Mouse (Mus musculus) MEL (cell line): Measurements from ENCODE around the gene H2-DMb1. TPM values are rescaled to one million over a fixed set of nuclear protein-coding genes. Genes with fewer than 3 reads are reported as not detected.
A peak's percentile ranks its signal among the peaks of the same experiment; 100 is the strongest.

Experiments
- DNase-seq: peaks from one replicate; pipeline ENCODE4 v3.0.0; 2011; ENCODE audit warnings: low read depth, low spot score
- H3K27ac ChIP-seq: 2 replicates; pipeline ENCODE4 v1.5.1; 2012; ENCODE audit warnings: low read depth, mild to moderate bottlenecking, control low read depth, low read length, moderate library complexity; ENCODE audit not compliant: control insufficient read depth
- H3K27me3 ChIP-seq, 2 experiments: fragments of 150-350 bp in 1 of 2; sonication (generic) in 1 of 2; 2 replicates each; pipeline ENCODE4 v1.6.1; 2012; ENCODE audit warnings: low read length in 2 of 2, mild to moderate bottlenecking in 2 of 2, improper control_type of control experiment in 1 of 2, moderate library complexity in 1 of 2; ENCODE audit not compliant: insufficient read depth in 2 of 2, control insufficient read depth in 1 of 2
- H3K36me3 ChIP-seq, 2 experiments: 2 replicates each; pipeline ENCODE4 v1.6.1; 2012 to 2014; ENCODE audit warnings: low read length in 2 of 2, improper control_type of control experiment in 1 of 2, inconsistent platforms in 1 of 2, mild to moderate bottlenecking in 1 of 2; ENCODE audit not compliant: insufficient read depth in 2 of 2, control insufficient read depth in 1 of 2
- H3K4me1 ChIP-seq, 2 experiments: fragments of 150-350 bp in 1 of 2; sonication (generic) in 1 of 2; 2 replicates each; pipeline ENCODE4 v1.6.1; 2012; ENCODE audit warnings: low read length in 2 of 2, improper control_type of control experiment in 1 of 2, mild to moderate bottlenecking in 1 of 2; ENCODE audit not compliant: insufficient read depth in 2 of 2, control insufficient read depth in 1 of 2
- H3K4me3 ChIP-seq, 2 experiments: fragments of 150-350 bp in 1 of 2; sonication (generic) in 1 of 2; 2 replicates each; pipeline ENCODE4 v1.5.1; 2012; ENCODE audit warnings: low read depth in 2 of 2, low read length in 2 of 2, mild to moderate bottlenecking in 2 of 2, moderate library complexity in 2 of 2, control low read depth in 1 of 2, improper control_type of control experiment in 1 of 2; ENCODE audit not compliant: control insufficient read depth in 1 of 2, insufficient read depth in 1 of 2
- H3K79me2 ChIP-seq: 2 replicates; pipeline ENCODE4 v1.6.1; 2012; ENCODE audit warnings: mild to moderate bottlenecking, low read length, moderate library complexity; ENCODE audit not compliant: control insufficient read depth, poor library complexity, insufficient read depth
- H3K9ac ChIP-seq: 2 replicates; pipeline ENCODE4 v1.6.1; 2012; ENCODE audit warnings: low read depth, mild to moderate bottlenecking, control low read depth, low read length, moderate library complexity; ENCODE audit not compliant: control insufficient read depth, poor library complexity, severe bottlenecking
- H3K9me3 ChIP-seq: fragments of 150-350 bp; sonication (generic); replicated peaks from 2 replicates; pipeline ENCODE4 v1.6.1; 2012; ENCODE audit warnings: mild to moderate bottlenecking, low read length, improper control_type of control experiment, moderate library complexity; ENCODE audit not compliant: insufficient read depth
- BHLHE40 ChIP-seq: IDR thresholded peaks from 2 replicates; pipeline ENCODE4 v1.6.1; 2012; ENCODE audit warnings: low read depth, mild to moderate bottlenecking, inconsistent platforms, low read length, improper control_type of control experiment, borderline replicate concordance
- CHD1 ChIP-seq: IDR thresholded peaks from 2 replicates; pipeline ENCODE4 v1.6.1; 2012; ENCODE audit warnings: low read depth, mild to moderate bottlenecking, inconsistent platforms, low read length, improper control_type of control experiment
- CTCF ChIP-seq, 3 experiments: IDR thresholded peaks in 2 of 3; conservative IDR thresholded peaks in 1 of 3; 2 replicates each; pipeline ENCODE4 v1.5.1; 2011 to 2012; ENCODE audit warnings: low read length in 3 of 3, low read depth in 2 of 3, mild to moderate bottlenecking in 2 of 3, improper control_type of control experiment in 1 of 3, inconsistent platforms in 1 of 3, mixed read lengths in 1 of 3, moderate library complexity in 1 of 3; ENCODE audit not compliant: control insufficient read depth in 1 of 3, insufficient read depth in 1 of 3, poor library complexity in 1 of 3, severe bottlenecking in 1 of 3
- ELF1 ChIP-seq: IDR thresholded peaks from 2 replicates; pipeline ENCODE4 v1.6.1; 2014; ENCODE audit warnings: low read depth, mild to moderate bottlenecking, inconsistent platforms, low read length, improper control_type of control experiment, moderate library complexity
- EP300 ChIP-seq, 2 experiments: IDR thresholded peaks; 2 replicates each; pipeline ENCODE4 v1.6.1; 2011; ENCODE audit warnings: improper control_type of control experiment in 2 of 2, low read length in 2 of 2, low read depth in 1 of 2, mild to moderate bottlenecking in 1 of 2
- ETS1 ChIP-seq: IDR thresholded peaks from 2 replicates; pipeline ENCODE4 v1.6.1; 2012; ENCODE audit warnings: low read depth, mild to moderate bottlenecking, inconsistent platforms, low read length, improper control_type of control experiment, moderate library complexity
- GABPA ChIP-seq: IDR thresholded peaks from 2 replicates; pipeline ENCODE4 v1.6.1; 2012; ENCODE audit warnings: low read depth, mild to moderate bottlenecking, inconsistent platforms, low read length, improper control_type of control experiment, moderate library complexity
- GATA1 ChIP-seq: IDR thresholded peaks from 2 replicates; pipeline ENCODE4 v1.6.1; 2011; ENCODE audit warnings: low read depth, low read length, improper control_type of control experiment
- HCFC1 ChIP-seq: IDR thresholded peaks from 2 replicates; pipeline ENCODE4 v1.6.1; 2012; ENCODE audit warnings: low read depth, mild to moderate bottlenecking, inconsistent platforms, low read length, improper control_type of control experiment, moderate library complexity
- JUND ChIP-seq: IDR thresholded peaks from 2 replicates; pipeline ENCODE4 v1.6.1; 2011; ENCODE audit warnings: low read depth, mild to moderate bottlenecking, improper control_type of control experiment, low read length
- MAX ChIP-seq: IDR thresholded peaks from 2 replicates; pipeline ENCODE4 v1.6.1; 2011; ENCODE audit warnings: low read length, improper control_type of control experiment
- MAZ ChIP-seq: IDR thresholded peaks from 2 replicates; pipeline ENCODE4 v1.6.1; 2012; ENCODE audit warnings: low read depth, mild to moderate bottlenecking, inconsistent platforms, low read length, improper control_type of control experiment
- MYB ChIP-seq: IDR thresholded peaks from 2 replicates; pipeline ENCODE4 v1.6.1; 2011; ENCODE audit warnings: mild to moderate bottlenecking, low read depth, low read length, improper control_type of control experiment
- NELFE ChIP-seq: IDR thresholded peaks from 2 replicates; pipeline ENCODE4 v1.6.1; 2011; ENCODE audit warnings: low read depth, low read length, improper control_type of control experiment
- POLR2AphosphoS2 ChIP-seq: IDR thresholded peaks from 2 replicates; pipeline ENCODE4 v1.6.1; 2011; ENCODE audit warnings: low read length, improper control_type of control experiment
- RCOR1 ChIP-seq: IDR thresholded peaks from 2 replicates; pipeline ENCODE4 v1.6.1; 2012; ENCODE audit warnings: low read depth, mild to moderate bottlenecking, inconsistent platforms, low read length, improper control_type of control experiment
- SIN3A ChIP-seq: IDR thresholded peaks from 2 replicates; pipeline ENCODE4 v1.6.1; 2012; ENCODE audit warnings: low read length, improper control_type of control experiment, inconsistent platforms
- SMC3 ChIP-seq: IDR thresholded peaks from 2 replicates; pipeline ENCODE4 v1.6.1; 2011; ENCODE audit warnings: low read depth, low read length, improper control_type of control experiment
- TAL1 ChIP-seq: IDR thresholded peaks from 2 replicates; pipeline ENCODE4 v1.6.1; 2012; ENCODE audit warnings: mild to moderate bottlenecking, inconsistent platforms, low read length, moderate library complexity, mixed read lengths
- TCF12 ChIP-seq: IDR thresholded peaks from 2 replicates; pipeline ENCODE4 v1.6.1; 2014; ENCODE audit warnings: low read depth, mild to moderate bottlenecking, inconsistent platforms, low read length, improper control_type of control experiment, moderate library complexity
- UBTF ChIP-seq: IDR thresholded peaks from 2 replicates; pipeline ENCODE4 v1.6.1; 2012; ENCODE audit warnings: low read depth, mild to moderate bottlenecking, inconsistent platforms, low read length, improper control_type of control experiment, moderate library complexity, borderline replicate concordance; ENCODE audit not compliant: insufficient read depth
- USF1 ChIP-seq: IDR thresholded peaks from 2 replicates; pipeline ENCODE4 v1.6.1; 2014; ENCODE audit warnings: low read depth, mild to moderate bottlenecking, inconsistent platforms, low read length, improper control_type of control experiment, moderate library complexity
- ZKSCAN1 ChIP-seq: IDR thresholded peaks from 2 replicates; pipeline ENCODE4 v1.6.1; 2012; ENCODE audit warnings: low read depth, mild to moderate bottlenecking, inconsistent platforms, low read length, improper control_type of control experiment, moderate library complexity
- ZNF384 ChIP-seq: IDR thresholded peaks from 2 replicates; pipeline ENCODE4 v1.6.1; 2012; ENCODE audit warnings: low read depth, mild to moderate bottlenecking, inconsistent platforms, low read length, improper control_type of control experiment
- polyA plus RNA-seq, 2 experiments: library from polyadenylated mRNA; stranded (reverse) in 1 of 2; unstranded in 1 of 2; fragments of >175 nt in 1 of 2; fragments of >200 nt in 1 of 2; gene quantifications; 2 replicates each; pipeline versions ENCODE4 v1.2.1 to v1.2.4; 2012; ENCODE audit warnings: low replicate concordance in 2 of 2, low read depth in 1 of 2; ENCODE audit not compliant: insufficient read length in 2 of 2, insufficient read depth in 1 of 2, missing spikeins in 1 of 2
- total RNA-seq: library from RNA; depleted of rRNA; stranded (reverse); fragments of 300-350 nt; gene quantifications from 2 replicates; pipeline ENCODE4 v1.2.3, GENCODE M21; 2012

The H2-DMb1 gene
- total and polyA plus RNA-seq, 3 experiments = 0.67 TPM; not detected in 2

- TF ChIP-seq USF1 (no peak), UBTF (no peak), POLR2AphosphoS2 (no peak), JUND (no peak), EP300 (IDR thresholded peaks at IDR 0.05; ENCODE audit: low read depth in 1 of 2, low read length in 2 of 2) (no peak), CHD1 (no peak), BHLHE40 (no peak), TAL1 (no peak), CTCF (IDR thresholded peaks at IDR 0.05 in 2 of 3, conservative IDR thresholded peaks at IDR 0.05 in 1 of 3; ENCODE audit: control insufficient read depth in 1 of 3, insufficient read depth in 1 of 3, low read depth in 2 of 3, low read length in 3 of 3, poor library complexity in 1 of 3, severe bottlenecking in 1 of 3) (no peak), GABPA (no peak), MAX (no peak), ELF1 (no peak)
- Histone ChIP-seq H3K36me3 (peaks cover 0 to 5% of the 10 kb centered on the region in 2 experiments; a peak in 2 of 4 replicates), H3K9me3 (no peaks in the 10 kb centered on the region), H3K27me3 (no peaks in the 10 kb centered on the region), H3K4me1 (peaks cover 8 to 13% of the 10 kb centered on the region in 2 experiments), H3K9ac (no peak overlapping the region), H3K4me3 (no peak overlapping the region), H3K27ac (no peak overlapping the region), H3K79me2 (no peaks in the 10 kb centered on the region)
- DNase-seq = no peak
Observed at GRCm38 (mm10) chr17:34179913-34180859, 27.3 kb downstream of the H2-DMb1 start.

DNA sequence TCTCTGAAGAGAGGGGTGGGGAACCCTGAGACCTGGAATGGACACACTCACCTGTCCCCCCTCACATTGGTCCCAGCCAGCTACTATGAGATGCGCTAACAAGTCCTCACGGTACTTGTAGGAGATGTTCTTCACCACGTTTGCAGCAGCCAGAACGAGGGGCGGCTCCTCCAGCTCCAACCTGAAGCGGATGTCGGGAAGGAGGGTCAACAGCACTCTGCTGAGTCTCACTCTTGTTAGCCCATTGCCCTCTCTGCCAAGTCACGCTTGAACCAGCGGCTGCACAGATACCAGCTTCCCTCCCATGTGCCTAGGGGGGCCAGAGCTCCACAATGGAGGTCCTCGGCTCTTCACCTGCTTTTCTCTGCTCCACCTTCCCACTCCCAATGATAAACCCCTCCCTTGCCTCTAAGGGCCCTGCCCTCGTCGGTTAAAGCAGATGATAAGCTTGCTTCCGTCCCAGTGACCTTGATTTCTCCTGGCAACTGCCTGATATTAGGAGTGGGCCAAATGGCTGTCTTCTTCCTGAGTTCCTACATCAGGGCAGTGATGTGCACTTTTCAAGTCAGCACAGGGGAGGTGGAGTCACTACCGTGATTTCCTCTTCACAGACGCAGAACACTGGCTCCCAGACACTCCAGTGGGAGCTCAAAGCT lies 30.8 kb downstream of the H2-DMb1 start:
- Histone ChIP-seq H3K4me3 (no peak overlapping the region), H3K9ac (no peak overlapping the region), H3K27me3 (no peaks in the 10 kb centered on the region), H3K9me3 (no peaks in the 10 kb centered on the region), H3K36me3 (peaks cover 0 to 8% of the 10 kb centered on the region in 2 experiments; a peak in 2 of 4 replicates), H3K79me2 (peaks cover 10% of the 10 kb centered on the region), H3K27ac (no peak overlapping the region), H3K4me1 (peaks cover 14 to 27% of the 10 kb centered on the region in 2 experiments)
- TF ChIP-seq RCOR1 = peak; percentile 83
- 0 out of 2 replicates have a peak, but pooled peaks have one; percentile 53 for TF ChIP-seq MAZ
- no peak for TF ChIP-seq SMC3
- TF ChIP-seq ZNF384 = no peak
- no peak for TF ChIP-seq UBTF
- TF ChIP-seq ELF1 = 0 out of 2 replicates have a peak, but pooled peaks have one; percentile 31
- TF ChIP-seq HCFC1 = no peak
- TF ChIP-seq TCF12 = peak; percentile 54
- peak; percentile 59; the same call in 1 of the 2 replicates for TF ChIP-seq ETS1
- TF ChIP-seq ZKSCAN1 = no peak
- TF ChIP-seq TAL1 = 0 out of 2 replicates have a peak, but pooled peaks have one; percentile 9
- peak; percentile 42 to 86 for TF ChIP-seq EP300 (IDR thresholded peaks at IDR 0.05; ENCODE audit: low read depth in 1 of 2, low read length in 2 of 2)
- peak; percentile 44; the same call in 1 of the 2 replicates for TF ChIP-seq GATA1
- peak; percentile 72 for TF ChIP-seq MYB
- TF ChIP-seq GABPA = no peak
- TF ChIP-seq SIN3A = peak; percentile 68
- TF ChIP-seq NELFE = 0 out of 2 replicates have a peak, but pooled peaks have one; percentile 18
- DNase-seq = peak; percentile 53
